21 mouse cellular contexts compared by ENCODE assay signal in genomic region chr9:58014393-58015160, GRCm38 (mm10). TPM values are rescaled to one million over a fixed set of nuclear protein-coding genes. Genes with fewer than 3 reads are reported as not detected.
DNase-seq lines count a peak whose midpoint lies in the region; ATAC-seq lines count a peak whose summit lies in the region.
"Had no signal": no experiment of that assay in that cellular context is flagged by ENCODE, and none has a peak within 500 bp of the region (broad histone marks: within the 10 kb centered on the region; RNA-seq: fewer than 3 reads in every experiment).

No protein-coding gene starts in this region.

- peak; percentile 36 for DNase-seq in ovary, postnatal 36 days (ENCODE audit: low spot score)
- DNase-seq in ovary, postnatal 10 days (ENCODE audit: low spot score): no peak
- DNase-seq in adrenal gland, adult 18-20 months (ENCODE audit: low spot score in 2 of 2): peak; percentile 80 to 93
- DNase-seq in adrenal gland, postnatal 14 days: peak; percentile 84
- no peak for DNase-seq in T-cell, adult 2 months (ENCODE audit: low spot score)
- no peak for DNase-seq in layer of hippocampus, adult 9-10 months (ENCODE audit: low spot score)
- no peak for DNase-seq in embryo, embryonic 10.5 days (ENCODE audit: low spot score)
- DNase-seq: cerebellum, adult 9-11 months; gastrocnemius, postnatal 10 days; heart, adult 11 months; heart, postnatal 14 days; kidney, adult 18-20 months; kidney, postnatal 25 days; liver, embryonic 13.5 days; lung, adult 2 months; lung, postnatal 36 days; right cerebral cortex, postnatal 14 days; thymus, postnatal 25 days had no signal

- ATAC-seq in megakaryocyte, adult 5-6 weeks (ENCODE audit: poor library complexity, severe bottlenecking): peak; percentile 77
- ATAC-seq: forebrain, embryonic 13.5 days; midbrain, embryonic 15.5 days had no signal

RNA-seq across cellular contexts. Expression of gene Cyp11a1, which starts 8.4 kb away (rescaled TPM):
- total RNA-seq in adrenal gland, adult 18-20 months (2021): 1,000 to 10,000 TPM; 6,431 to 6,741 TPM
- total RNA-seq in adrenal gland, postnatal 14 days (2021): 2,863 and 3,093 TPM in 2 replicates
- total RNA-seq in megakaryocyte, adult 5-6 weeks (2015): 9.2 and 10.5 TPM in 2 replicates
- 8.3 and 9.7 TPM in 2 replicates for total RNA-seq in megakaryocyte, adult 5-6 weeks (2017)

RNA-seq across cellular contexts. Expression of gene Stra6, which starts 49.0 kb away (rescaled TPM):
- 1 to 10 TPM; 1.1 to 1.5 TPM for total RNA-seq in adrenal gland, adult 18-20 months (2021)
- total RNA-seq in adrenal gland, postnatal 14 days (2021): 0.96 and 1.3 TPM in 2 replicates
- not detected in 2 replicates for total RNA-seq in megakaryocyte, adult 5-6 weeks (2015)
- total RNA-seq in megakaryocyte, adult 5-6 weeks (2017): not detected in 2 replicates

Comparison
In these comparisons a context has a peak if more than half of its experiments do, and no peak if none do; other contexts are left out.
1. DNase-seq: peak in ovary, postnatal 36 days (single experiment), adrenal gland, adult 18-20 months (2 of 2) and adrenal gland, postnatal 14 days (single experiment); none in ovary, postnatal 10 days (single experiment), T-cell, adult 2 months (single experiment), layer of hippocampus, adult 9-10 months (single experiment) and embryo, embryonic 10.5 days (single experiment).
2. RNA of gene Cyp11a1, which starts 8.4 kb away (total RNA-seq): 6,431 to 6,741 TPM in adrenal gland, adult 18-20 months and 2,863 to 3,093 TPM in adrenal gland, postnatal 14 days; 8.3 to 10.5 TPM in megakaryocyte, adult 5-6 weeks; every median in the first group is over 100 times any median in the second.